In genomic region chr4:115095671-115096434, GRCm38 (mm10) we compare ENCODE assay signal across 8 mouse cellular contexts. TPM values are rescaled to one million over a fixed set of nuclear protein-coding genes. Genes with fewer than 3 reads are reported as not detected.
DNase-seq lines count a peak whose midpoint lies in the region; ATAC-seq and TF ChIP-seq lines count a peak whose summit lies in the region.

No protein-coding gene starts in this region.

- H3K27ac ChIP-seq in embryonic facial prominence, embryonic 14.5 days (replicated peaks; ENCODE audit: low read depth, low read length): peak overlapping the region; percentile 15; the same call in 1 of the 2 replicates
- H3K27ac ChIP-seq in hindbrain, embryonic 12.5 days: peak overlapping the region; percentile 3; the same call in 1 of the 2 replicates
- no peak overlapping the region for H3K27ac ChIP-seq in limb, embryonic 14.5 days (replicated peaks; ENCODE audit: low read depth, low read length)
- H3K27ac ChIP-seq in midbrain, embryonic 12.5 days (replicated peaks): peak overlapping the region; percentile 66

- no peaks in the 10 kb centered on the region for H3K36me3 ChIP-seq in embryonic facial prominence, embryonic 14.5 days (ENCODE audit: control insufficient read depth, insufficient read depth, low read length)
- H3K36me3 ChIP-seq in hindbrain, embryonic 12.5 days: no peaks in the 10 kb centered on the region
- H3K36me3 ChIP-seq in limb, embryonic 14.5 days (ENCODE audit: control insufficient read depth, insufficient read depth, low read length): no peaks in the 10 kb centered on the region
- no peaks in the 10 kb centered on the region for H3K36me3 ChIP-seq in midbrain, embryonic 12.5 days

- H3K4me3 ChIP-seq in embryonic facial prominence, embryonic 14.5 days (ENCODE audit: low read depth, low read length): peak overlapping the region; percentile 33
- peak overlapping the region; percentile 33 for H3K4me3 ChIP-seq in hindbrain, embryonic 12.5 days
- peak overlapping the region; percentile 16 for H3K4me3 ChIP-seq in limb, embryonic 14.5 days (replicated peaks; ENCODE audit: low read length)
- peak overlapping the region; percentile 43 for H3K4me3 ChIP-seq in midbrain, embryonic 12.5 days

- H3K4me2 ChIP-seq in embryonic facial prominence, embryonic 14.5 days (ENCODE audit: low read depth, low read length): peak overlapping the region; percentile 77
- peak overlapping the region; percentile 69 for H3K4me2 ChIP-seq in hindbrain, embryonic 12.5 days (replicated peaks)
- H3K4me2 ChIP-seq in limb, embryonic 14.5 days (replicated peaks; ENCODE audit: low read depth, low read length, severe bottlenecking): peak overlapping the region; percentile 61
- H3K4me2 ChIP-seq in midbrain, embryonic 12.5 days (replicated peaks): peak overlapping the region; percentile 84

- DNase-seq in CD4-positive, CD25-positive, alpha-beta regulatory T cell, adult 2 months (ENCODE audit: low read depth, low spot score): peak; percentile 26
- DNase-seq in Muller cell, postnatal 12 days (ENCODE audit: inconsistent ontology term): peak; percentile 54
- DNase-seq in embryonic facial prominence, embryonic 14.5 days (ENCODE audit: low spot score): peak; percentile 21
- DNase-seq in limb, embryonic 14.5 days (ENCODE audit: low spot score): no peak
- DNase-seq in adipocyte (ENCODE audit: low spot score): no peak

- TF ChIP-seq POLR2A in limb, embryonic 14.5 days (IDR thresholded peaks at IDR 0.05; ENCODE audit: borderline replicate concordance, extremely low read depth, insufficient read depth, insufficient read length): no peak

- peaks cover 9% of the 10 kb centered on the region; the same call in 1 of the 2 replicates for H3K4me1 ChIP-seq in embryonic facial prominence, embryonic 14.5 days (ENCODE audit: control insufficient read depth, insufficient read depth, low read length)
- H3K4me1 ChIP-seq in hindbrain, embryonic 12.5 days: peaks cover 15% of the 10 kb centered on the region
- peaks cover 12% of the 10 kb centered on the region for H3K4me1 ChIP-seq in limb, embryonic 14.5 days (ENCODE audit: control insufficient read depth, insufficient read depth, low read length)
- H3K4me1 ChIP-seq in midbrain, embryonic 12.5 days: peaks cover 18% of the 10 kb centered on the region

- 2% methylated on average over 29 of the region's 31 CpGs for WGBS in embryonic facial prominence, embryonic 14.5 days
- under 1% methylated on average over 31 of the region's 31 CpGs for WGBS in hindbrain, embryonic 12.5 days
- WGBS in limb, embryonic 14.5 days: under 1% methylated on average over 23 of the region's 31 CpGs
- WGBS in midbrain, embryonic 12.5 days: under 1% methylated on average over 29 of the region's 31 CpGs

- H3K9me3 ChIP-seq in embryonic facial prominence, embryonic 14.5 days (ENCODE audit: control insufficient read depth, low read length): no peaks in the 10 kb centered on the region
- H3K9me3 ChIP-seq in hindbrain, embryonic 12.5 days (replicated peaks): no peaks in the 10 kb centered on the region
- no peaks in the 10 kb centered on the region for H3K9me3 ChIP-seq in limb, embryonic 14.5 days (ENCODE audit: control insufficient read depth, low read length)
- no peaks in the 10 kb centered on the region for H3K9me3 ChIP-seq in midbrain, embryonic 12.5 days

- H3K9ac ChIP-seq in embryonic facial prominence, embryonic 14.5 days (ENCODE audit: low read depth, low read length): peak overlapping the region; percentile 49
- peak overlapping the region; percentile 50 for H3K9ac ChIP-seq in hindbrain, embryonic 12.5 days
- peak overlapping the region; percentile 44 for H3K9ac ChIP-seq in limb, embryonic 14.5 days (ENCODE audit: low read depth, low read length, severe bottlenecking)
- H3K9ac ChIP-seq in midbrain, embryonic 12.5 days (replicated peaks): peak overlapping the region; percentile 60

- H3K27me3 ChIP-seq in embryonic facial prominence, embryonic 14.5 days (replicated peaks; ENCODE audit: control insufficient read depth, insufficient read depth, low read length): peaks cover 41% of the 10 kb centered on the region
- H3K27me3 ChIP-seq in hindbrain, embryonic 12.5 days: peaks cover 57% of the 10 kb centered on the region
- peaks cover 31% of the 10 kb centered on the region for H3K27me3 ChIP-seq in limb, embryonic 14.5 days (ENCODE audit: control insufficient read depth, insufficient read depth, low read length)
- H3K27me3 ChIP-seq in midbrain, embryonic 12.5 days: peaks cover 34% of the 10 kb centered on the region

- peak; percentile 42; the same call in 1 of the 2 replicates for ATAC-seq in embryonic facial prominence, embryonic 14.5 days (ENCODE audit: low read depth)
- ATAC-seq in hindbrain, embryonic 12.5 days (ENCODE audit: low FRiP score): peak; percentile 77
- ATAC-seq in limb, embryonic 14.5 days (ENCODE audit: low FRiP score, low read depth): peak; percentile 43; the same call in 1 of the 2 replicates
- ATAC-seq in midbrain, embryonic 12.5 days (ENCODE audit: low FRiP score, low read depth): peak; percentile 85
- no peak for ATAC-seq in monocyte, adult 5-6 weeks (replicated peaks; ENCODE audit: insufficient number of reproducible peaks, low FRiP score, low TSS enrichment, poor library complexity, severe bottlenecking)

RNA-seq across cellular contexts. Expression of gene Pdzk1ip1, which starts 7.3 kb away (rescaled TPM):
- polyA plus RNA-seq in embryonic facial prominence, embryonic 14.5 days (2014; fragmentation: Nextera tagmentation; extraction: Ambion mirVana): 7.7 and 18.5 TPM in 2 replicates
- polyA plus RNA-seq in hindbrain, embryonic 12.5 days (2016; fragmentation: Nextera tagmentation; extraction: Ambion mirVana): 13.1 and 15.2 TPM in 2 replicates
- 11.3 and 12.0 TPM in 2 replicates for polyA plus RNA-seq in limb, embryonic 14.5 days (2012; rRNA removed)
- 14.7 and 21.9 TPM in 2 replicates for polyA plus RNA-seq in limb, embryonic 14.5 days (2014; fragmentation: Nextera tagmentation; extraction: Ambion mirVana)
- 11.8 and 12.9 TPM in 2 replicates for polyA plus RNA-seq in midbrain, embryonic 12.5 days (2016; fragmentation: Nextera tagmentation; extraction: Ambion mirVana)
- total RNA-seq in monocyte, adult 5-6 weeks (2017): 3.3 to 4.9 TPM in 2 of 3 replicates, not detected in the other

RNA-seq across cellular contexts. Expression of gene Cyp4x1, which starts 38.2 kb away (rescaled TPM):
- polyA plus RNA-seq in embryonic facial prominence, embryonic 14.5 days (2014; fragmentation: Nextera tagmentation; extraction: Ambion mirVana): 0.48 and 0.84 TPM in 2 replicates
- 1.9 and 2.0 TPM in 2 replicates for polyA plus RNA-seq in hindbrain, embryonic 12.5 days (2016; fragmentation: Nextera tagmentation; extraction: Ambion mirVana)
- 0.03 TPM in 2 replicates for polyA plus RNA-seq in limb, embryonic 14.5 days (2012; rRNA removed)
- polyA plus RNA-seq in limb, embryonic 14.5 days (2014; fragmentation: Nextera tagmentation; extraction: Ambion mirVana): 0.11 TPM in 1 of 2 replicates, not detected in the other
- polyA plus RNA-seq in midbrain, embryonic 12.5 days (2016; fragmentation: Nextera tagmentation; extraction: Ambion mirVana): 1.7 and 1.8 TPM in 2 replicates
- total RNA-seq in monocyte, adult 5-6 weeks (2017): 0.49 TPM in 1 of 3 replicates, not detected in the others

RNA-seq across cellular contexts. Expression of gene Tal1, which starts 39.6 kb away (rescaled TPM):
- polyA plus RNA-seq in embryonic facial prominence, embryonic 14.5 days (2014; fragmentation: Nextera tagmentation; extraction: Ambion mirVana): 1.3 and 1.6 TPM in 2 replicates
- 6.0 and 7.0 TPM in 2 replicates for polyA plus RNA-seq in hindbrain, embryonic 12.5 days (2016; fragmentation: Nextera tagmentation; extraction: Ambion mirVana)
- 3.4 and 4.4 TPM in 2 replicates for polyA plus RNA-seq in limb, embryonic 14.5 days (2012; rRNA removed)
- 1.6 and 1.7 TPM in 2 replicates for polyA plus RNA-seq in limb, embryonic 14.5 days (2014; fragmentation: Nextera tagmentation; extraction: Ambion mirVana)
- polyA plus RNA-seq in midbrain, embryonic 12.5 days (2016; fragmentation: Nextera tagmentation; extraction: Ambion mirVana): 9.6 and 9.8 TPM in 2 replicates
- 0.53 to 3.0 TPM (median 2.9 TPM) in 3 replicates for total RNA-seq in monocyte, adult 5-6 weeks (2017)

Comparison
In these comparisons a context has a peak if more than half of its experiments do, and no peak if none do; other contexts are left out.
1. DNase-seq: peak in CD4-positive, CD25-positive, alpha-beta regulatory T cell, adult 2 months (single experiment), Muller cell, postnatal 12 days (single experiment) and embryonic facial prominence, embryonic 14.5 days (single experiment); none in limb, embryonic 14.5 days (single experiment) and adipocyte (single experiment).
2. Peak in every context shown above with its lines, with median percentiles within 50 percentile points of each other: H3K4me2 ChIP-seq, H3K4me3 ChIP-seq and H3K9ac ChIP-seq.